Mouse (Mus musculus) myocyte (in vitro differentiated cells): ENCODE data around the gene Astn1.

Experiments
- CEBPB ChIP-seq: IDR thresholded peaks from 2 replicates; pipeline ENCODE4 v1.6.1; 2011; ENCODE audit warnings: mild to moderate bottlenecking, moderate library complexity; ENCODE audit not compliant: poor library complexity, insufficient read depth, severe bottlenecking
- MAX ChIP-seq: IDR thresholded peaks from one replicate; pipeline ENCODE4 v1.6.1; 2011; ENCODE audit warnings: low read depth, mild to moderate bottlenecking, control low read depth
- MYOD1 ChIP-seq, 3 experiments: IDR thresholded peaks; one replicate each; pipeline ENCODE4 v1.6.1; 2011; ENCODE audit warnings: control low read depth in 2 of 3, low read depth in 2 of 3, mild to moderate bottlenecking in 2 of 3, moderate library complexity in 1 of 3; ENCODE audit not compliant: insufficient read length in 2 of 3, control insufficient read depth in 1 of 3
- MYOG ChIP-seq, 3 experiments: IDR thresholded peaks; one replicate each; pipeline ENCODE4 v1.6.1; 2011; ENCODE audit warnings: control low read depth in 2 of 3, low read depth in 2 of 3, mild to moderate bottlenecking in 2 of 3; ENCODE audit not compliant: insufficient read length in 2 of 3, control insufficient read depth in 1 of 3, insufficient read depth in 1 of 3
- POLR2A ChIP-seq: IDR thresholded peaks from one replicate; pipeline ENCODE4 v1.6.1; 2011; ENCODE audit warnings: low read depth, mild to moderate bottlenecking, control low read depth, moderate library complexity; ENCODE audit not compliant: insufficient read length
- POLR2AphosphoS2 ChIP-seq: IDR thresholded peaks from one replicate; pipeline ENCODE4 v1.6.1; 2011; ENCODE audit warnings: low read depth, control low read depth; ENCODE audit not compliant: insufficient read length
- TCF12 ChIP-seq: IDR thresholded peaks from one replicate; pipeline ENCODE4 v1.6.1; 2011; ENCODE audit warnings: mild to moderate bottlenecking, control low read depth; ENCODE audit not compliant: poor library complexity, insufficient read depth, severe bottlenecking
- TCF3 ChIP-seq: IDR thresholded peaks from one replicate; pipeline ENCODE4 v1.6.1; 2011; ENCODE audit warnings: low read depth, control low read depth; ENCODE audit not compliant: insufficient read length
- USF1 ChIP-seq: IDR thresholded peaks from one replicate; pipeline ENCODE4 v1.6.1; 2011; ENCODE audit warnings: low read depth, mild to moderate bottlenecking, control low read depth, moderate library complexity

GRCm38 (mm10) chr1:158356051-158356461 lies 6.0 kb upstream of the Astn1 start, which contains the start of gene Brinp2:
- TF ChIP-seq POLR2A: no peak
- TF ChIP-seq TCF12: no peak
- TF ChIP-seq CEBPB: no peak
- TF ChIP-seq MYOD1 (IDR thresholded peaks at IDR 0.05; ENCODE audit: control insufficient read depth in 1 of 3, insufficient read length in 2 of 3, low read depth in 2 of 3): no peak
- TF ChIP-seq MYOG (IDR thresholded peaks at IDR 0.05; ENCODE audit: control insufficient read depth in 1 of 3, insufficient read depth in 1 of 3, insufficient read length in 2 of 3, low read depth in 2 of 3): no peak
- no peak for TF ChIP-seq MAX
- no peak for TF ChIP-seq POLR2AphosphoS2
- no peak for TF ChIP-seq USF1
- TF ChIP-seq TCF3: no peak
